Mouse (Mus musculus): ENCODE measurements around the gene Taok3. TPM values are rescaled to one million over a fixed set of nuclear protein-coding genes. Genes with fewer than 3 reads are reported as not detected.
"Not testable (repeated sequence)": the region's sequence is repeated elsewhere in the genome, so short reads cannot be mapped to it uniquely, and the experiment has no call there.

Taok3 gene
- polyA plus RNA-seq, 1 experiment = 40.6 TPM

DNA sequence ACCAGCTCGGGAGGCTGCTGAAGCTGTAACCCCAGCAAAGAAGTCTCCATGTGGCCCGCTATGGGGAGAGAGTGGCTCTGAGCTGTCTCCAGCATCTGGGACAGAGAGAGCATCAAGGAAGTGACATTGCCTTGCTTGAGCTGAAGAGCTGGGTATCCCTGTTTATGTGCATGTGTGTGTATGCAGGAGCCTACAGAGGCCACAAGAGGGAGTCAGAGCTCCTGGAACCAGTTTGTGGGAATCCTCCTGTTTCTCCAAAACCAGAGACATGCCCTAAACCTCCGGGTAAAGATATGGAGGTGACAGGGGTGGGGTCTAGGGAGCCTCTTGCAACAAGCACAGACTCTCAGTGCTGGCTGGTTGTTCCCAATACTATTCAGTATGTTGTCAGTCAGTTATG is 171.4 kb downstream of the Taok3 start:
- TF ChIP-seq CTCF (IDR thresholded peaks at IDR 0.05; ENCODE audit: extremely low read depth, insufficient read depth, low read length) (no peak), POLR2A (IDR thresholded peaks at IDR 0.05; ENCODE audit: extremely low read depth, insufficient read depth, low read length) (no peak)
- Histone ChIP-seq H3K27ac (ENCODE audit: insufficient read depth, low read length) (no peak overlapping the region), H3K4me3 (ENCODE audit: insufficient read depth, low read length) (no peak overlapping the region), H3K4me1 (ENCODE audit: control insufficient read depth, insufficient read depth, low read length) (peaks cover 2% of the 10 kb centered on the region; the same call in 1 of the 2 replicates)

DNA sequence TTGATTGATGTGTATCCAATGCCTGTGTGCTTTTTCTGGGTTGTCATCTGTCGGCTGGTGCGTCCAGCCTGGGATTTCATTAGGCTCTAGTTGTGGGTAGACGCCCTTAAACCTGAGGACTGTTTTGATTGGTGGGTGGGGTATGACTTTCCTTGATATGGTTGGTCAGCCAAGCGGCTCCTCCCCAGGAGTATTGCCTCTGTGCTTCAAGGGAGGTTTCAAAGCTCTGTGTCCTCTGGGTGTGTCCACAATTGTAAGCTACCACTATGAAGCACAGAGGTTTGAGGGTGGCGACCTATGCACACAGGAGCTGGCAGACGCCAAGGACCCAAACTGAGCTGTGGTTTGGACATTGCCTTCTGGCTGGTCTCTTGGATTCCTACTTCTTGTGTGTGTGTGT is 172.6 kb downstream of the Taok3 start:
- H3K27ac ChIP-seq (ENCODE audit: insufficient read depth, low read length) = no peak overlapping the region
- no peaks in the 10 kb centered on the region for H3K4me1 ChIP-seq (ENCODE audit: control insufficient read depth, insufficient read depth, low read length)
- TF ChIP-seq CTCF (IDR thresholded peaks at IDR 0.05; ENCODE audit: extremely low read depth, insufficient read depth, low read length) (no peak), POLR2A (IDR thresholded peaks at IDR 0.05; ENCODE audit: extremely low read depth, insufficient read depth, low read length) (no peak)
- no peak overlapping the region for H3K4me3 ChIP-seq (ENCODE audit: insufficient read depth, low read length)

DNA sequence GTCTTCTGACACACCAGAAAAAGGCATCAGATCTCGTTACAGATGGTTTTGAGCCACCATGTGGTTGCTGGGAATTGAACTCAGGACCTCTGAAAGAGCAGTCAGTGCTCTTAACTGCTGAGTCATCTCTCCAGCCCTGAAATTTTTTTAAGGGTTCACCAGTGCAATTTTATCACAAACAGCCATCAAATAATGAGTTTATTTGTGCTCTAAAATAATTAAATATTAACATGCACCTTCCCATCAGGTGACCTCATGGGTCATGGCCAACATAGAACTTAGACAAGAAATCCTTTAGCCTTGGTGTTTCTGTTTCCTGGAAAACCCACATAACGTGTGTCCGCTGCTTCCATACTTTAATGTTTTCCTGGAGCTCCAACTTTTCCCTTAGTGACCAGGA is 173.8 kb downstream of the Taok3 start:
- not testable (repeated sequence) for H3K4me3 ChIP-seq (ENCODE audit: insufficient read depth, low read length); H3K27ac ChIP-seq (ENCODE audit: insufficient read depth, low read length); H3K4me1 ChIP-seq (ENCODE audit: control insufficient read depth, insufficient read depth, low read length)

DNA sequence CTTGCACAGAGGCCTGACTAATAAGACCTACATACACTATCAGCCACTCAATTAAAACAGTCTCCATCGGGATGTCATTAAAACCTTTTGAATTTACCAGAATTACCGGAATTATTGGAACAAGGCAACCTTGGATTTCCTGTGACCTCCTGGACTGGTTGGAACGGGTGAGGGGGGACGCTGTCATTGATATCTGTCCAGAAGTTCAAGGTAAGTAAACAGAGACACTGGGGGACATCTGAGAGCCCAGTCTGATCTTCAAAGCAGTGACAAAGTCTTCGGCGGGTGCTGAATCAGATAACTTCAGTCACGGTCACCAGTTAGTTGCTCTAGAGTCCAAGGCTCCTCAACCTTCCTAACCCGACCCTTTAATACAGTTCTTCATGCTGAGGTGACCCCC is 175.1 kb downstream of the Taok3 start:
- Histone ChIP-seq H3K27ac (ENCODE audit: insufficient read depth, low read length) (no peak overlapping the region), H3K4me3 (ENCODE audit: insufficient read depth, low read length) (no peak overlapping the region), H3K4me1 (ENCODE audit: control insufficient read depth, insufficient read depth, low read length) (no peaks in the 10 kb centered on the region)
- TF ChIP-seq CTCF (IDR thresholded peaks at IDR 0.05; ENCODE audit: extremely low read depth, insufficient read depth, low read length) (no peak), POLR2A (IDR thresholded peaks at IDR 0.05; ENCODE audit: extremely low read depth, insufficient read depth, low read length) (no peak)

DNA sequence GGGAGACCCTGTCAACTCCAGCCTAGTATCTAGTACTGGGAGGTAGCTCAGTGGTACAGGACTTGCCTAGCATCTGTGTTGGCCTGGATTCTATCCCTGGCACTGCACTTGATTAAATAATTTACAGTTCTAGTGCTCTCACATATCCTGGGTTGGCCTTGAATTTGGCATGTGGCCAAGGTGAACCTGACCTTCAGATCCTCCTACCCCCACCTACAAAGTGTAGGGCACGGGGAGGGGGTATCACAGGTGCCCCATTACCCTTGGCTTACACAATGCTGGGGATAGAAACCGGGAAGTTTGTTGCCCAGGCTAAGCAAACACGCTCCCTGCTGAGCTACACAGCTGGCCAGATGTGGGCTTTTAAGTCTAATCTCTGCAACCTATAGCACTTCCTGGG is 183.0 kb downstream of the Taok3 start:
- Histone ChIP-seq H3K4me1 (ENCODE audit: control insufficient read depth, insufficient read depth, low read length) (no peaks in the 10 kb centered on the region), H3K27ac (ENCODE audit: insufficient read depth, low read length) (no peak overlapping the region), H3K4me3 (ENCODE audit: insufficient read depth, low read length) (no peak overlapping the region)
- no peak for TF ChIP-seq POLR2A (IDR thresholded peaks at IDR 0.05; ENCODE audit: extremely low read depth, insufficient read depth, low read length)
- no peak for TF ChIP-seq CTCF (IDR thresholded peaks at IDR 0.05; ENCODE audit: extremely low read depth, insufficient read depth, low read length)

DNA sequence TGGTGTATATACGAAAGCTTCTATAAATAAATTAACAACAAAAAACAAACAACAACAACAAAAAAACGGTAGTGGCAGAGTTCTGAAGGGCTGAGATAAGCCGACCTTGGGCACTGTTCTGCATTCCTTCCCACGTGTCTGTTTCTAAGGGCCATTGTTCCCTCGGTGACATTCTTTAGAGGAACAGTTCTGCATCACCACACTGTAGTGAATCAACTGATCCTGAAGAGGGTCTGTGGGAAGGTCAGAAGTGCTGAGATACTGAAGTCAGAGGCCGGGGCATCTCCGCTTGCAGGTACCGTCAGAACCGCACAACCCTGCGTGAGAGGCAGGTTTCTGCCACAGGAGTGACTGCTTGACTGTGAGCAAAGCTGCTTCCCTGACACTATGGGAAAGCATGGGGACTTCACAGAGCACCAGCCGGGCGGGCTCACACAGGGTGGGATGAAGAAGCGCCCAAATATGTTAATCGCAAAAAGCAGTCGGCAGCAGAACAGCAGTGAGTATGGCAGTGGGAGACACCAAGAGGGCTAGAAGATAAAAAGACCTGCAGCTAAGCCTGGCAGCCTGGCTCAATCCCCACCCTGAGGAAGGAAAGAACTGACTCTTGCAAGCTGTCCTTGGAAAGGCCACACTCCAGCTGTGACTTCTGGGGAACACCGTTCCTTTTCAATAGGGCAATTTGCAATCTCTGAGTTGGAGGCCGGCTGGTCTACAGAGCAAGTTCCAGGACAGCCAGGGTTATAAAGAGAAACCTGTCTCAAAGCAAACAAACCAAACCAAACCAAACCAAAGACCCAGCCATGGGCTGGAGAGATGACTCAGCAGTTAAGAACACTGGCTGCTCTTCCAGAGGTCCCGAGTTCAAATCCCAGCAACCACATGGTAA is 184.0 kb downstream of the Taok3 start:
- Histone ChIP-seq H3K4me1 (ENCODE audit: control insufficient read depth, insufficient read depth, low read length) (no peaks in the 10 kb centered on the region), H3K27ac (ENCODE audit: insufficient read depth, low read length) (no peak overlapping the region), H3K4me3 (ENCODE audit: insufficient read depth, low read length) (no peak overlapping the region)
- TF ChIP-seq POLR2A (IDR thresholded peaks at IDR 0.05; ENCODE audit: extremely low read depth, insufficient read depth, low read length) (no peak), CTCF (IDR thresholded peaks at IDR 0.05; ENCODE audit: extremely low read depth, insufficient read depth, low read length) (no peak)

DNA sequence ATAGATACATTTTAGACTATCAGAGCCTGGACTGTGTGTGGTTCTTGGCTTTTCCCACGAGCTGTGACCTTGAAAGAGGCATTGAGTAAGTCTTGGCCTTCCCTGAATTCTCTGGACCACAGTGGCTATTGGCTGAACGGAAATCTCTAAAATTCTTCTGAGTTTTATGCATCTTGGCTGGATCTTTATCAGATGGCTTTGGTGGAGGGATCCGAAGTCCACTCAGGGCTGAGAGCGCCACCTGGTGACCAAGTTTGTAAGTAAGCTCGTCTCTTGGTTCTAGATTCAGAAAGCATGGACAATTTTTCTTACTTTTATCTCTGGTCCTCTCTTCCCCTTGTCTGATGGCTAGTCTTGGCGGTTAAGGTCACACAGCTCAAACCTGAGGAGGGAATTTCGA is 185.0 kb downstream of the Taok3 start:
- Histone ChIP-seq H3K4me3 (ENCODE audit: insufficient read depth, low read length) (no peak overlapping the region), H3K27ac (ENCODE audit: insufficient read depth, low read length) (no peak overlapping the region), H3K4me1 (ENCODE audit: control insufficient read depth, insufficient read depth, low read length) (no peaks in the 10 kb centered on the region)
- TF ChIP-seq POLR2A (IDR thresholded peaks at IDR 0.05; ENCODE audit: extremely low read depth, insufficient read depth, low read length) (no peak), CTCF (IDR thresholded peaks at IDR 0.05; ENCODE audit: extremely low read depth, insufficient read depth, low read length) (peak; percentile 72)

DNA sequence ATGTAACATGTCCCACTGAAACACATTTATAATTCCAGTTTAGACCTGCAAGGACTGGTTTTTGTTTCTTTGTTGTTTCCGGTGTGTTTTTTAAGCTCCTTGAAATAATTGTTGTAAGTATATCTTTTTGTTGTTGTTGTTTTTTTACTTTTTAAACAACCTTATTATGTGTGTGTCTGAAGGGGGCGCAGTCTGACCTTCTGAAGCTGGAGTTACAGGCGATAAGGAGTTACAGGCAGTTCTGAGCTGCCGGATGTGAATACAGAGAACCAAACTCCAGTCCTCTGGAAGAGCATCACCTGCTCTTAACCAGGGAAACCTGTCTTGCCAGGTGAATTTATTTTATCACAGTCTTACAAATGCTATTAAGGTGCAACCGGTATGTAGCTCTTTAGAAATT is 185.8 kb downstream of the Taok3 start:
- H3K4me3 ChIP-seq (ENCODE audit: insufficient read depth, low read length) = no peak overlapping the region
- H3K4me1 ChIP-seq (ENCODE audit: control insufficient read depth, insufficient read depth, low read length) = no peaks in the 10 kb centered on the region
- TF ChIP-seq CTCF (IDR thresholded peaks at IDR 0.05; ENCODE audit: extremely low read depth, insufficient read depth, low read length) (no peak), POLR2A (IDR thresholded peaks at IDR 0.05; ENCODE audit: extremely low read depth, insufficient read depth, low read length) (no peak)
- no peak overlapping the region for H3K27ac ChIP-seq (ENCODE audit: insufficient read depth, low read length)

DNA sequence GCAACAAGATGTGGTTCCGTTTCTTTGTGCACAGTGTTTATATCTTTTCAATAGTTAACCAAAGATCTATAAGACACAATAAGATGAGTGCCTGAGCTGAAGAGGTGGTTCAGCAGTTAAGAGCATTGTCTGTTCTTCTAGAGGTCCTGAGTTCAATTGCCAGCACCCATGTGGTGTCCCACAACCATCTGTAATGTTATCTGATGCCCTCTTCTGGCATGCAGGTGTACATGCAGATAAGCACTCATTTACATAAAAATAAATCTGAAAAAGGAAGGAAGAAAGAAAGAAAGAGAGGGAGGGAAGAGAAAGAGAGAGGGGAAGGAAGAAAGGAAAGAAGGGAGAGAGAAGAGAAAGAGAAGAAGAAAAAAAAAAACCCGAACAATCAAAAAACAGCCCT is 186.9 kb downstream of the Taok3 start:
- Histone ChIP-seq H3K4me1 (ENCODE audit: control insufficient read depth, insufficient read depth, low read length) (no peaks in the 10 kb centered on the region), H3K4me3 (ENCODE audit: insufficient read depth, low read length) (no peak overlapping the region), H3K27ac (ENCODE audit: insufficient read depth, low read length) (no peak overlapping the region)
- TF ChIP-seq POLR2A (IDR thresholded peaks at IDR 0.05; ENCODE audit: extremely low read depth, insufficient read depth, low read length) (no peak), CTCF (IDR thresholded peaks at IDR 0.05; ENCODE audit: extremely low read depth, insufficient read depth, low read length) (no peak)

DNA sequence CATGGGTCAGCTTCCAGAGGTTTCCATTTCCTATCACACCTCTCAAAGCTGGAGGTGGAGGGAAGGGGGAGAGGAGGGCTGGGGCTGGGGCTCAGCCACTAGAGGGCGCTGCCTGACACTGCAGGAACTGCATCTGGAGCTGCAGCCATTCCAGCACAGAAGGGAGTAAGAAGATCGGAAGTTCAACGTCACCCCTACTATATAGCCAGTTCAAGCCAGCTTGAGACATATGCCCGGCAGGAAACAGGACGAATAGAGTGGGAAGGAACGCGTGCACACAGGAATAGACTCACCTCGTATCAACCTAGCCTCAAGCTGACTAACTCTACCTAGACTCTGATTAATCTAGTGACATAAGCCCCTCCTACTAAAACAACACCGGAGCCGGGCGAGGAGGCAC is 187.8 kb downstream of the Taok3 start:
- Histone ChIP-seq H3K4me3 (ENCODE audit: insufficient read depth, low read length) (no peak overlapping the region), H3K4me1 (ENCODE audit: control insufficient read depth, insufficient read depth, low read length) (no peaks in the 10 kb centered on the region), H3K27ac (ENCODE audit: insufficient read depth, low read length) (no peak overlapping the region)
- TF ChIP-seq POLR2A (IDR thresholded peaks at IDR 0.05; ENCODE audit: extremely low read depth, insufficient read depth, low read length) (no peak), CTCF (IDR thresholded peaks at IDR 0.05; ENCODE audit: extremely low read depth, insufficient read depth, low read length) (peak; percentile 56)
